Mouse (Mus musculus): ENCODE measurements around the gene Gdpgp1. TPM values are rescaled to one million over a fixed set of nuclear protein-coding genes. Genes with fewer than 3 reads are reported as not detected.

Gdpgp1 gene
- polyA plus RNA-seq, 1 experiment from 2014 or later, result 5.6 TPM

- H3K9ac ChIP-seq (replicated peaks; ENCODE audit: low read depth, low read length), result no peak overlapping the region
- H3K36me3 ChIP-seq (ENCODE audit: control insufficient read depth, insufficient read depth, low read length), result no peaks in the 10 kb centered on the region
- 74% methylated on average over 2 of the region's 2 CpGs for WGBS
- H3K4me2 ChIP-seq (replicated peaks; ENCODE audit: low read depth, low read length), result no peak overlapping the region
- H3K4me1 ChIP-seq (ENCODE audit: control insufficient read depth, insufficient read depth, low read length), result peaks cover 35% of the 10 kb centered on the region
- no peak overlapping the region for H3K4me3 ChIP-seq (ENCODE audit: low read depth, low read length)
- no peaks in the 10 kb centered on the region for H3K27me3 ChIP-seq (ENCODE audit: control insufficient read depth, insufficient read depth, low read length)
- ATAC-seq (ENCODE audit: insufficient number of reproducible peaks, insufficient read depth, low FRiP score, low read depth), result no peak
- H3K9me3 ChIP-seq (ENCODE audit: control insufficient read depth, low read depth, low read length), result no peaks in the 10 kb centered on the region
- H3K27ac ChIP-seq (ENCODE audit: low read length), result 0 out of 2 replicates have a peak overlapping the region, but pooled peaks have one; percentile 10
Measured at GRCm38 (mm10) chr7:80188579-80189125, 44.0 kb upstream of the Gdpgp1 start.

- peaks cover 35% of the 10 kb centered on the region for H3K4me1 ChIP-seq (ENCODE audit: control insufficient read depth, insufficient read depth, low read length)
- no peaks in the 10 kb centered on the region for H3K27me3 ChIP-seq (ENCODE audit: control insufficient read depth, insufficient read depth, low read length)
- no peak overlapping the region for H3K9ac ChIP-seq (replicated peaks; ENCODE audit: low read depth, low read length)
- no peak overlapping the region for H3K4me2 ChIP-seq (replicated peaks; ENCODE audit: low read depth, low read length)
- 40% methylated on average over 11 of the region's 11 CpGs for WGBS
- no peaks in the 10 kb centered on the region for H3K9me3 ChIP-seq (ENCODE audit: control insufficient read depth, low read depth, low read length)
- peak overlapping the region; percentile 12; the same call in 1 of the 2 replicates for H3K27ac ChIP-seq (ENCODE audit: low read length)
- no peak for ATAC-seq (ENCODE audit: insufficient number of reproducible peaks, insufficient read depth, low FRiP score, low read depth)
- no peaks in the 10 kb centered on the region for H3K36me3 ChIP-seq (ENCODE audit: control insufficient read depth, insufficient read depth, low read length)
- no peak overlapping the region for H3K4me3 ChIP-seq (ENCODE audit: low read depth, low read length)
Measured at GRCm38 (mm10) chr7:80189147-80189933, 43.3 kb upstream of the Gdpgp1 start.

GRCm38 (mm10) chr7:80191455-80191854 is 41.2 kb upstream of the Gdpgp1 start:
- H3K4me3 ChIP-seq (ENCODE audit: low read depth, low read length), result no peak overlapping the region
- ATAC-seq (ENCODE audit: insufficient number of reproducible peaks, insufficient read depth, low FRiP score, low read depth), result peak; percentile 62
- H3K27ac ChIP-seq (ENCODE audit: low read length), result peak overlapping the region; percentile 91; the same call in 1 of the 2 replicates
- H3K27me3 ChIP-seq (ENCODE audit: control insufficient read depth, insufficient read depth, low read length), result no peaks in the 10 kb centered on the region
- H3K4me1 ChIP-seq (ENCODE audit: control insufficient read depth, insufficient read depth, low read length), result peaks cover 30% of the 10 kb centered on the region
- 65% methylated on average over 5 of the region's 5 CpGs for WGBS
- no peak overlapping the region for H3K9ac ChIP-seq (replicated peaks; ENCODE audit: low read depth, low read length)
- no peaks in the 10 kb centered on the region for H3K36me3 ChIP-seq (ENCODE audit: control insufficient read depth, insufficient read depth, low read length)
- peak overlapping the region; percentile 44; the same call in 1 of the 2 replicates for H3K4me2 ChIP-seq (replicated peaks; ENCODE audit: low read depth, low read length)
- H3K9me3 ChIP-seq (ENCODE audit: control insufficient read depth, low read depth, low read length), result no peaks in the 10 kb centered on the region

GRCm38 (mm10) chr7:80192226-80193061 is 40.2 kb upstream of the Gdpgp1 start:
- Histone ChIP-seq H3K4me2 (replicated peaks; ENCODE audit: low read depth, low read length) (peak overlapping the region; percentile 44), H3K9me3 (ENCODE audit: control insufficient read depth, low read depth, low read length) (no peaks in the 10 kb centered on the region), H3K27ac (ENCODE audit: low read length) (peak overlapping the region; percentile 91), H3K36me3 (ENCODE audit: control insufficient read depth, insufficient read depth, low read length) (no peaks in the 10 kb centered on the region), H3K4me1 (ENCODE audit: control insufficient read depth, insufficient read depth, low read length) (peaks cover 34% of the 10 kb centered on the region), H3K27me3 (ENCODE audit: control insufficient read depth, insufficient read depth, low read length) (no peaks in the 10 kb centered on the region), H3K9ac (replicated peaks; ENCODE audit: low read depth, low read length) (no peak overlapping the region; the same call in 1 of the 2 replicates), H3K4me3 (ENCODE audit: low read depth, low read length) (peak overlapping the region; percentile 16)
- WGBS, result 15% methylated on average over 16 of the region's 16 CpGs
- ATAC-seq (ENCODE audit: insufficient number of reproducible peaks, insufficient read depth, low FRiP score, low read depth), result peak; percentile 83

GRCm38 (mm10) chr7:80193941-80194739 is 38.5 kb upstream of the Gdpgp1 start:
- no peaks in the 10 kb centered on the region for H3K9me3 ChIP-seq (ENCODE audit: control insufficient read depth, low read depth, low read length)
- WGBS, result 71% methylated on average over 13 of the region's 13 CpGs
- H3K4me2 ChIP-seq (replicated peaks; ENCODE audit: low read depth, low read length), result no peak overlapping the region
- H3K4me3 ChIP-seq (ENCODE audit: low read depth, low read length), result no peak overlapping the region
- H3K27ac ChIP-seq (ENCODE audit: low read length), result no peak overlapping the region
- H3K4me1 ChIP-seq (ENCODE audit: control insufficient read depth, insufficient read depth, low read length), result peaks cover 28% of the 10 kb centered on the region
- no peak overlapping the region for H3K9ac ChIP-seq (replicated peaks; ENCODE audit: low read depth, low read length)
- H3K27me3 ChIP-seq (ENCODE audit: control insufficient read depth, insufficient read depth, low read length), result no peaks in the 10 kb centered on the region
- no peak for ATAC-seq (ENCODE audit: insufficient number of reproducible peaks, insufficient read depth, low FRiP score, low read depth)
- no peaks in the 10 kb centered on the region for H3K36me3 ChIP-seq (ENCODE audit: control insufficient read depth, insufficient read depth, low read length)

GRCm38 (mm10) chr7:80195146-80195545 is 37.5 kb upstream of the Gdpgp1 start:
- WGBS, result 94% methylated on average over 5 of the region's 5 CpGs
- ATAC-seq (ENCODE audit: insufficient number of reproducible peaks, insufficient read depth, low FRiP score, low read depth), result no peak
- Histone ChIP-seq H3K36me3 (ENCODE audit: control insufficient read depth, insufficient read depth, low read length) (no peaks in the 10 kb centered on the region), H3K9me3 (ENCODE audit: control insufficient read depth, low read depth, low read length) (no peaks in the 10 kb centered on the region), H3K27ac (ENCODE audit: low read length) (no peak overlapping the region), H3K27me3 (ENCODE audit: control insufficient read depth, insufficient read depth, low read length) (no peaks in the 10 kb centered on the region), H3K4me2 (replicated peaks; ENCODE audit: low read depth, low read length) (no peak overlapping the region), H3K9ac (replicated peaks; ENCODE audit: low read depth, low read length) (no peak overlapping the region), H3K4me3 (ENCODE audit: low read depth, low read length) (no peak overlapping the region), H3K4me1 (ENCODE audit: control insufficient read depth, insufficient read depth, low read length) (peaks cover 35% of the 10 kb centered on the region)

- Histone ChIP-seq H3K36me3 (ENCODE audit: control insufficient read depth, insufficient read depth, low read length) (no peaks in the 10 kb centered on the region), H3K27ac (ENCODE audit: low read length) (no peak overlapping the region), H3K9me3 (ENCODE audit: control insufficient read depth, low read depth, low read length) (no peaks in the 10 kb centered on the region), H3K9ac (replicated peaks; ENCODE audit: low read depth, low read length) (no peak overlapping the region), H3K4me2 (replicated peaks; ENCODE audit: low read depth, low read length) (no peak overlapping the region), H3K4me3 (ENCODE audit: low read depth, low read length) (no peak overlapping the region), H3K27me3 (ENCODE audit: control insufficient read depth, insufficient read depth, low read length) (no peaks in the 10 kb centered on the region), H3K4me1 (ENCODE audit: control insufficient read depth, insufficient read depth, low read length) (peaks cover 40% of the 10 kb centered on the region)
- ATAC-seq (ENCODE audit: insufficient number of reproducible peaks, insufficient read depth, low FRiP score, low read depth), result no peak
- 84% methylated on average over 10 of the region's 11 CpGs for WGBS
Measured at GRCm38 (mm10) chr7:80195576-80196263, 36.9 kb upstream of the Gdpgp1 start.
